Mouse (Mus musculus) stomach, postnatal 0 days (tissue): ENCODE data around the gene Eif2b5.

Source experiments
- CTCF ChIP-seq: IDR thresholded peaks from 2 replicates; pipeline ENCODE4 v1.5.1; 2016; ENCODE audit warnings: antibody characterized with exemption, low read depth, mild to moderate bottlenecking, moderate library complexity
- EP300 ChIP-seq: optimal IDR thresholded peaks from 2 replicates; pipeline ENCODE3; 2016; ENCODE audit warnings: antibody characterized with exemption

DNA sequence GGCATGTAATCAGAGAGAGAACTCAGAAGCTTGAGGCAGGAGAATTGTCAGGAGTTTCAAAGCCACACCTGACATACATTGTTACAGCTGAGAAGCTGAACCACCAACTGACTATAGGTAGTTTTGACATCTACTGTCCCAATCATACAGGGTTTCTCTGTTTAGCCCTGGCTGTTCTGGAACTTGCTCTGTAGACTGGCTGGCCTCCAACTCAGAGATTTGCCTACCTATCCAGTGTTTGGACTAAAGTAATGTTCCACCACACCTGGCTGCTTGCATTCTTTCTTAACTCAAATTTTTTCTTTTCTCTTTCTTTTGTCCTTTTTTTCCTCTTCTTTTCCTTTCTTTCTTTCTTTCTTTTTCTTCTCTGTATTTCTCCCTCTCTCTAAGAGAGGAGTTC lies 17.4 kb downstream of the Eif2b5 start:
- TF ChIP-seq EP300 (no peak), CTCF (no peak)
